Mouse (Mus musculus): Measurements from ENCODE around the gene Zdhhc14.

Zdhhc14 gene

DNA sequence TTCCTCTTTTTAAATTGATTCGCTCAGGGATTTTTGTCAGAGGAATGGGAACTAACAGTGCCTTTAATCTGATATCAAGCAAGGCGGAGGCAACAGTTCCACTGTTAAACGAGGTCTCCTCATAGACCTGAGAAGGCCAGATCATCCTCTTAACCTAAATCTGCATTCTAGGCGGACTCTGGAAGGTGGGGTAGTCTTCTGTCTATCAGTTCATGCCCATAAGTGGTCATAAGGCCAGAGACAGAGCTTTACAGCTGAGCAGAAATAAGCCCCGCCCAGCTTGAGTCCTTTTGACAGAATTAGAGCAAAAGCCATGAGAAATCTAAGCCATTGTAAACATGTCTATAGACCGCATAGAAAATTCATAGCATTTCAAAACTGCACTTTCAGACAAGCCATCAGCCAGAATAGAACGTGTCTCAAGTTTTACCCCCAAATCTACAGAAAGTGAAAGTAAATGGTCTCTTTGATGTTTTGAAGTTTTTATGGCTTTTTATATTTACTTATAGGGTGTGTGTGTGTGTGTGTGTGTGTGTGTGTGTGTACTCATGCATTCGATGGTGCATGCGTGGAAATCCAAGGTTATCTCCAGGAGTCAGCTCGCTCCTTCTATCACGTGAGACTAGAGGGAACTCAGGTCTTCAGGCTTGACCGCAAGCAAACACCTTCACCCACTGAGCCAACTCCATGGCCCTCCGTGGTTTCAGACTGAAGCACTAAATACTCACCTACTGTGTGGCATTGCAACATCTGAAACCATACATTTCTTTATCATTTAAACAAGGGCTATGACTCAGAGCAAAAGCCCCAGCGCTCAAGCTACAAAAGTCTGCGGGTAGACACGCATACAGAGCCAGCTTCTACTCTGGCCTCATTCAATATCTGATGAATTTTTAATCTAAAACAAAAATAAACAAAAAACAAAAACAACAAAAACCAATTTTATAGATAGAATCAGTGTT, 255.5 kb downstream of the Zdhhc14 start:
- no peak for DNase-seq

- peak in 1 of 2 experiments; percentile 55 for DNase-seq
These were observed 256.1 kb downstream of the Zdhhc14 start for GRCm38 (mm10) chr17:5748501-5748894.

- DNase-seq, result no peak
These were observed 257.9 kb downstream of the Zdhhc14 start for GRCm38 (mm10) chr17:5750278-5750677.

GRCm38 (mm10) chr17:5751066-5751465, 258.7 kb downstream of the Zdhhc14 start:
- DNase-seq, result no peak

- DNase-seq, result no peak
These were observed 260.0 kb downstream of the Zdhhc14 start for GRCm38 (mm10) chr17:5752322-5752715.

DNA sequence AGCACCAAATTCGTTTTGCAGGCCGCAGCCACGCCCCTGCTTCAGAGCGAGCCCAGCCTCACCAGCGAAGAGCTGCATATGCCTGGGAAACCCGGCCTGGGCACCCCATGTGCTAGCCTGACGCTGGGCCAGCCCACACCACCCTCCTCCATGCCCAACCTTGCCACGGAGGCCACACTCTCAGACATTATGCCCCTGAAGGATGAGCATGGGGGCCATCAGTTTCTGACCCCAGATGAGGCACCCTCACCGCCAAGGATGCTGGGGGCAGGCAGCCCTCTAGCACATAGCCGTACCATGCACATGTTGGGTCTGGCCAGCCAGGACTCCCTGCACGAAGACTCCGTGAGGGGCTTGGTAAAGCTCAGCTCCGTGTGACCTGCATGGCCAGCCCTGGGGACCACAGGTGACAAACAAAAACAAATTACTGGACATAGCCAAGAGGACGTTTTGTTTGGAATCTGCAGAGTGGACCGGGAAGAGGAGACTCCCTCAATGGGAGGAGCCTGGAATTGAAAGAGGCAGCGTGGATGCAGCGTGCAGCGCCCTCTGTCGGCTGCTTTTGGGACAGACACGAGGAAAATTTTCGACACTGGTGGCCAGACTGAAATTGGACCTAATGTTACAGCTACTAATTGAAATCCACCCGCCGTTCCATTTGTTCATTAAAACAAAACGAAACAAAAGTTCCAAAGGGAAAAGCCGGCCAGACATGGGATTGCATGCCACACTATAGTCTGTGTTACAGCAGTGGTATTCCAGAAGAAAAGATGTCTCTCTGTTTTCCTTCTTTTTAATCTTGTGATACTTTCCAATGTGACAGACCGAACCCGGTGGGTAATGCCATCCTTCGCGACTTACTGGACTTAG, 260.6 kb downstream of the Zdhhc14 start:
- peak; percentile 79 to 91 for DNase-seq

- no peak for DNase-seq
These were observed 263.1 kb downstream of the Zdhhc14 start for GRCm38 (mm10) chr17:5755489-5755888.

GRCm38 (mm10) chr17:5756065-5756464, 263.7 kb downstream of the Zdhhc14 start:
- DNase-seq, result no peak

- no peak for DNase-seq
These were observed 264.5 kb downstream of the Zdhhc14 start for GRCm38 (mm10) chr17:5756855-5757254.

DNA sequence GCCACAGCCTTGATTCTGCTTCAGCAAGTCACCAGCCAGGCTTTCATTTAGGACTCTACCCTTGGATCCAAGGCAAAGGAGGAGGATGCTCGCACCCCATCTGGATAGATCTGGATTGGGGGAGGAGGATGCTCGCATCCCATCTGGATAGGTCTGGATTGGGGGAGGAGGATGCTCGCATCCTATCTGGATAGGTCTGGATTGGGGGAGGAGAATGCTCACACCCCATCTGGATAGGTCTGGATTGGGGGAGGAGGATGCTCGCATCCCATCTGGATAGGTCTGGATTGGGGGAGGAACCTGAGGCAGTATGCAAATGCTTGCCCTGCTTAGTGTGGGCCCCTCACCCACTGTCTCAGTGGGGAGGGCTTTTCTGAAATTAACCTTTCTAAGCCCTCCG, 271.4 kb downstream of the Zdhhc14 start:
- DNase-seq, result no peak

- no peak for DNase-seq
These were observed 271.9 kb downstream of the Zdhhc14 start for GRCm38 (mm10) chr17:5764270-5764669.

GRCm38 (mm10) chr17:5765746-5766145, 273.4 kb downstream of the Zdhhc14 start:
- DNase-seq, result no peak

DNA sequence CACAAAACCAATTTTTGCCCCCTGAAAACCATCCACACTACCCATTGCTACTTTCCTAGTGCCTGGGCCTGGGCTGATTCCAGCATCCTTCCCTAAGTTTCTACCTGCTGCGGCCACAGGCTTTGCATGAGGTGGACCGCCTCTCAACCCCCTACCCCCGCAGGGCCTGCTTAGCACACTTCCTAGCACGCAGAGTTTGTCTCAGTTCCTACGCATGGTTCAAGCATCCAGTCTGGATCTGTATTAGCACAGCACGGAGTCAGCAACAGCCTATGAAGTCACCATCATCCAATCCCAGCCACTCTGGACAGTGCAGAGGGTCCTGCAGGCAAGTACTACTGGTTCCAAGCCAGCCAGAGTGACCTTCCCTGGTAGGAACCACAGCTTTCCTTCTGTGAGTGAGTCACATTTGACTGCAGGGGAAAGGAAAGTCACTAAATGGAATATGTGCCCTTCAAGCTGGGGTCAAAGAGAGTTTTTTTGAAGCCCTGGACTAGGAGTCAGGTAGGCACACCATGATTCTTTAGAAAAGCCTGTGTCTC, 275.9 kb downstream of the Zdhhc14 start:
- no peak for DNase-seq

DNA sequence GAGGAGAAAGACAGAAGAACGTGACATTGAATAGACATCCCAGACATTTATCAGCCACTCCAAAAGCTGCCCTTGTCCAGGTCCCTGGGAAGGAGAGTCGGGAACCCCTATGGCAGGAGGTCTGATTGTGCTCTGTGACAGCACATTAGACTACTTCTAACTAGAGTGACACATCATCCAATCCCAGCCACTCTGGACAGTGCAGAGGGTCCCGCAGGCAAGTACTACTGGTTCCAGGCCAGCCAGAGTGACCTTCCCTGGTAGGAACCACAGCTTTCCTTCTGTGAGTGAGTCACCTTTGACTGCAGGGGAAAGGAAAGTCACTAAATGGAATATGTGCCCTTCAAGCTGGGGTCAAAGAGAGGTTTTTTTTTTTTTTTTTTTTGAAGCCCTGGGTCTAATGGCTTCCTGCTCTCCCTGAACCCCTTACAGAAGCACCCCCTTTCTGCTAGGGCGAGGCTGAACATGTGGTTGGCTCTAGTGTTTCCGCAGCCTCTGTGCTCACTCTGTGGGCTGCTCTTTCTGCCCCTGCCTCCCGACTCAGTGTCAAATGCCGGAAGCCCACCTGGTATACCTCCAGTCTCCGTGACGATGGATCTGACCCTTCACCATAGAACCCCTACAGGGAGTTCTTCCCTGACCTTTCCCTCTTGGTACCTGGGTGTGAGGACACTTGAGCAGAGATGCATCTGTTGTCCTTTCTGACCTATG, 276.6 kb downstream of the Zdhhc14 start:
- no peak for DNase-seq

DNA sequence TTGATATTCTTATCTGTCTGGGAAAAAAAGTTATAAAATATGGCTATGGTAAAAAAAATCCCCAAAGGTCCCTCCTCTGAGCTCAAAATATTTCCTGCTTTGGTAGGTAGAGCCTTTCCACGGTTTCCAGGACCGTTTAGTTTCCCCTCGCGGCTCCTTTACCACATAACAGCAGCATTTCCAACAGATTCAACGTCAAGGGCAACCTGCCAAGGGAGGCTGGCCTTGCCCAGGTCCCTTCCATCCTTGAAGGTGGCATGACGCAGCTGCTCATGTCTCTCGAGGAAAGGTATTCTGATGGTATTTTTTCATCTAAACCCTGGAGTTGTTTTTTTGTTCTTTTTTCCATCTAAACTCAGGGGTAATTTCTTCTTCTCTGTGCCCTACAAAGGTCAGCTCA, 277.4 kb downstream of the Zdhhc14 start:
- peak; percentile 58 to 79 for DNase-seq

DNA sequence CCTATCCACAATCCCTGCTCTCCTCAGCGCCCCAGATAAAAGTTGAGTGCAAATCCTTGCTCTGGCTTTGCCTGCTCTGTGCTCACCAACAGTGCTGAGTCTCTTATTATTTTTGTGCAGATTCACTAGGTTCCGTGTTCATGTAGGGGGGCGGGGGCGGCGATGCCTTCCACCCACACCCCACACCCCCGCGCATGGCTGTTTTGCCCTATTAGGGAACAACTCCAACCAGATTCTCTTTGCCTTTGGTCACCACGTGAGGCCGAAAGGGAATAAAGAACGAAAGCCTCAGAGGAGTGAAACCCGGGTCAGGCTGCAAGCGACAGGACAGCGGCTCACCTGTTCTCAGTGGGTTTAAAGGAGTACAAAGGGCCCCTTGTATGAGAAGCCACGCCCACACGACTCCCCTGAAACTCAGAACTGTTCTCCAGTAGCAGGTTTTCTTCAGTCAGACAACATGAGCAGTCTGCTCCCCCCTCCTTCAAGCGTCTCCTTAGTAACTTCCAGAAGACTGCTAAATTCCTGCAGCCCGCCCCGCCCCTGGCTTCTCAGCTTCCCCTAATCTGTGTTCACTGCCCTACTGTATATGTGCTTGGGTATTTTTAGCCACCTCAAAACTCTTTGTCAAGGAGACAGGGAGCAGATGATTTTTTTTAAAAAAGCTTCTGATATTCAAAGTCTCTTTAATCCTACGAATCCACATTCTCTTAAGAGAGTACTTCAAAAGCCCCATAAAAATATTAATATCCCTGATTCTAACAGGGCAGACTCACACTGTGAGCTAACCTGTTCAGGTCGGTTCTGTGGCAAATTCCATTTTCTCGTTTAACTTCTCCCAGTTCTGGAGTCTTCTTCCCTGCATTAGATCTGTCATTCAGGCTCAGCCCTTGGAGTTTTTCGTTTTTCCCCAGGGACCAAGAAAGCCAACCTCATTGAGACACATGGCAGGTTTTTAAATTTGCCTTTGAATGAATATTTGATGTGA, 278.2 kb downstream of the Zdhhc14 start:
- peak; percentile 51 to 68 for DNase-seq

GRCm38 (mm10) chr17:5780213-5780975, 288.0 kb downstream of the Zdhhc14 start:
- DNase-seq, result no peak

GRCm38 (mm10) chr17:5785238-5785637, 292.9 kb downstream of the Zdhhc14 start:
- DNase-seq, result no peak

GRCm38 (mm10) chr17:5792164-5792791, 299.9 kb downstream of the Zdhhc14 start:
- no peak for DNase-seq

DNA sequence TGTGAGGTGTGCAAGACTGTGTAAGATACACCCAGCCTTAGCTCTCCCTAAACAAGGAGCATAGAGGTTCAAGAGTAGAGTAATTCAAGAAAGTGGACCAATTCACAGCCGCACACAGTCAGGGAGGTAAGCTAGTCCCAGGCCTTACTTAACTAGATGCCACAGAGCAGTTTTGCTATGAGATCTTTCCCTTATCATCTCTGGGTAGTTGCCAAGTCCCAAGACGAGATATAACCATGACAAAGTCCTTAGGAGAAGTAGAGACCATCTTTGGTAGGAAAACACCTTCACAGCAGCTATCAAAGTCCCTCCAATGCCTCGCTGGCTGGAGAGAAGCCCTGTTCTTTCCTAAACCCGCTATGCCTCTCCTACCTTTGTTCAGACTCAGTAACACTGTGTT, 301.2 kb downstream of the Zdhhc14 start:
- DNase-seq, result no peak
